Mouse (Mus musculus) midbrain, embryonic 10.5 days (tissue): ENCODE results near the gene Tktl2. TPM values are rescaled to one million over a fixed set of nuclear protein-coding genes. Genes with fewer than 3 reads are reported as not detected.

ENCODE experiments used
- polyA plus RNA-seq: library from polyadenylated mRNA; unstranded; fragments of >200 nt; fragmentation: Nextera tagmentation; extraction: Ambion mirVana; gene quantifications from 2 replicates; pipeline ENCODE4 v1.2.1, GENCODE M21; 2016

The Tktl2 gene
- polyA plus RNA-seq, 1 experiment from 2014 or later, result not detected

Other genes starting within 250 kb of the Tktl2 start
- 18.9 and 19.5 TPM in 2 replicates for gene Tma16, start 25.2 kb upstream of the Tktl2 start, polyA plus RNA-seq
- gene Npy5r, start 176.4 kb downstream of the Tktl2 start, polyA plus RNA-seq, result 0.11 and 0.34 TPM in 2 replicates
- gene Npy1r, start 185.4 kb downstream of the Tktl2 start, polyA plus RNA-seq, result 0.54 and 0.87 TPM in 2 replicates